Mouse (Mus musculus): ENCODE measurements at regions not wholly inside any gene's neighbourhood (a gene's known extent, or its start where the extent isn't known, plus 50 kb on each side); places are given as distances from the start of the nearest gene placed in this dataset.

DNA sequence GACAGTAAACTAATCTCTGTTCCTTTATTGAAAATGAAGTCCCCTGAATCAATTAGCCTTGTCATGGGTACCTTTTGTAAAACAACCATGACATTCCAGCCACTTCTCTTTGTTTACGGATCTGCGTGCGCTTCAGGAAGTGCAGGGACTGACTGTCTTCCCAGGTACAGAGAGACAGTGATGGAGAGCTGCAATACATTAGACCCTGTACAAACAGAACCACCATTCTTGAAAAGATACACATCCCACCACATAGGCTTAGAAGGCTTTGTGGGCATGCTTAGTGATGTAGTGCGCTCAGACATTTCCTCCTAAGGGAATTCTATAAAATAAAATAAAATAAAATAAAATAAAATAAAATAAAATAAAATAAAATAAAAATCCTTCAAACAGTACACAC is 148.8 kb upstream of the Hnrnpa3 start:
- Histone ChIP-seq H3K4me2 (ENCODE audit: low read depth, low read length) (no peak overlapping the region), H3K4me3 (ENCODE audit: low read depth, low read length) (no peak overlapping the region), H3K36me3 (ENCODE audit: control insufficient read depth, insufficient read depth, low read length) (no peaks in the 10 kb centered on the region), H3K27me3 (replicated peaks; ENCODE audit: control insufficient read depth, insufficient read depth, low read length) (no peaks in the 10 kb centered on the region), H3K9ac (ENCODE audit: low read depth, low read length) (no peak overlapping the region), H3K4me1 (ENCODE audit: control insufficient read depth, insufficient read depth, low read length) (no peaks in the 10 kb centered on the region), H3K9me3 (ENCODE audit: control insufficient read depth, low read length) (0 out of 2 replicates have a peak, but pooled peaks cover 3% of the 10 kb centered on the region), H3K27ac (replicated peaks; ENCODE audit: low read depth, low read length) (no peak overlapping the region)
- DNase-seq (ENCODE audit: low spot score) (no peak), ATAC-seq (ENCODE audit: low read depth) (no peak)
- 58% methylated on average over 4 of the region's 4 CpGs for WGBS

DNA sequence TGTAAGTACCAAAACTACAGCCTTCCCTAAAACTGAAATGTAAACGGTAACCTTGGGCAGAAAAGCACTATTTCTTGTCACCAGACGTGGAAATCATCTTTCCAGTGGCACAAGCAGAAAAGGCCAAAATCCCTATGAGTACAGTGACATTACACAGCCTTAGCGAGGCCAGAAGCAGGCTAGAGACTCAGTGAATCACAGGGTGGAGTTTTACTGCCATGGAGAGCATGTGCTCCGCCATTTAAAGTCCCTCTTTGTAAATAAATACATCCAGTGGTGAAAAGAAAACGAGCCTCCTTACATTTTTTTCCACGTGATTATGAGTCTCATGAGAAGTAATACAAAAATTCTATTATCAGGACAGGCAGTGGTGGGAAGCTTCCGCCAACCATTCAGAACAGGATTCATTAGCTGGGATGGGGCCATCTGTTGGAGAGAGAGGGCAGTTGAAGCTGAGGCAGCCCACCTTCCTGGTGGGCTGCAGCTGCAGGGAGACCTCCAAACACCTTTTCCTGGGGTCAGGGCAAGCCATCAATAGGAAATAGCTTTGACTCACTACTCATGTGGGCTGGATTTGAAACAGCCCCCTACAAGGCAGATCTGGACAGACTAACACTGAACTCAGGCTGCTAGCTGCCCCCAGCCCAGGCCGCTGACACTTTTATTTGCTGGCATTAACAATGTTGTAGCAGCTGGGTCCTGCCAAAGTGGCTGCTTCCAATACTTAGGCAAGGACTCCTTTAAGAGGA is 146.5 kb upstream of the Hnrnpa3 start:
- H3K27ac ChIP-seq (replicated peaks; ENCODE audit: low read depth, low read length) = no peak overlapping the region
- H3K36me3 ChIP-seq (ENCODE audit: control insufficient read depth, insufficient read depth, low read length) = no peaks in the 10 kb centered on the region
- no peaks in the 10 kb centered on the region for H3K9me3 ChIP-seq (ENCODE audit: control insufficient read depth, low read length)
- H3K4me3 ChIP-seq (ENCODE audit: low read depth, low read length) = no peak overlapping the region
- H3K9ac ChIP-seq (ENCODE audit: low read depth, low read length) = no peak overlapping the region
- no peaks in the 10 kb centered on the region for H3K27me3 ChIP-seq (replicated peaks; ENCODE audit: control insufficient read depth, insufficient read depth, low read length)
- H3K4me2 ChIP-seq (ENCODE audit: low read depth, low read length) = no peak overlapping the region
- 66% methylated on average over 8 of the region's 8 CpGs for WGBS
- no peaks in the 10 kb centered on the region for H3K4me1 ChIP-seq (ENCODE audit: control insufficient read depth, insufficient read depth, low read length)
- ATAC-seq (ENCODE audit: low read depth) (no peak), DNase-seq (ENCODE audit: low spot score) (no peak)

DNA sequence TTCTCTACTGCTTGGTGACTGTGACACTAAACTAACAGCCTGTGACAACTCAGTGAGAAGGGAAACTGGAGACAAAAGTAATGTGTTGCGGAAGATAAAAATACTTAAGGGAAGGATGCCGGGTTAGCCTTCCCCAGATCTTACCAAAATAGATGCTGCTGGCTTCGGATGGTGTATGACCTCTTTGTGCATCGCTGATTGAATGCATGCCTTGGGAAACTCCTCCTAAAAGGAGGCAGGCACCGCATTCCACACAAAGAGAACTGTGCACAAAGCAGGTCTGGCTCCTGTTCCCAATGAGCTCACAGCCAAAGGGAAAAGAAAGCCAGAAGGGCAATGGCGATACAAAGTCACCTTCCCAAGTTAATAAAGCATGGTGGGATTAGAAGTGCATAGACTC is 144.9 kb upstream of the Hnrnpa3 start:
- H3K4me1 ChIP-seq (ENCODE audit: control insufficient read depth, insufficient read depth, low read length) = no peaks in the 10 kb centered on the region
- H3K9me3 ChIP-seq (ENCODE audit: control insufficient read depth, low read length) = no peaks in the 10 kb centered on the region
- no peaks in the 10 kb centered on the region for H3K27me3 ChIP-seq (replicated peaks; ENCODE audit: control insufficient read depth, insufficient read depth, low read length)
- H3K27ac ChIP-seq (replicated peaks; ENCODE audit: low read depth, low read length) = no peak overlapping the region
- no peak overlapping the region for H3K4me3 ChIP-seq (ENCODE audit: low read depth, low read length)
- no peak overlapping the region for H3K9ac ChIP-seq (ENCODE audit: low read depth, low read length)
- H3K36me3 ChIP-seq (ENCODE audit: control insufficient read depth, insufficient read depth, low read length) = no peaks in the 10 kb centered on the region
- WGBS = 46% methylated on average over 6 of the region's 6 CpGs
- DNase-seq (ENCODE audit: low spot score) (no peak), ATAC-seq (ENCODE audit: low read depth) (no peak)
- H3K4me2 ChIP-seq (ENCODE audit: low read depth, low read length) = no peak overlapping the region

DNA sequence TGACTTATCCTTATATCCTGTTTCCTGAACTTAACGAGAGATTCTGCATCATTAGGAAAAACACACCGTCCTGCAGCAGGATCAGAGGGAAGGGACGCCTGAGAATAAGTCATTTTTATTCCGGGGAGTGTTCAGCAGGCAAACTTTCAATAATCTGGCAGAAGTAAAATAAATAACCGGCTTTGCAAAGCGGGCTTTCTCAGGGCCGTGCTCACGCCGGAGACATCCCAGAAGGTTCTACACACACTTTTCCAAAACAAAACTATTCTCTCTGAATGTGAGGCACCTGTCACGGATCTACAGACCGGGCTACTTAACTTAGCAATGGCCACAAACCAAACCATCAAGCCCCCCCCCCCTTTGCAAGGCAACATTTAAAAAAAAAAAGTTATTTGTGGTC is 142.8 kb upstream of the Hnrnpa3 start:
- WGBS = 64% methylated on average over 11 of the region's 11 CpGs
- no peaks in the 10 kb centered on the region for H3K27me3 ChIP-seq (replicated peaks; ENCODE audit: control insufficient read depth, insufficient read depth, low read length)
- no peak overlapping the region for H3K4me2 ChIP-seq (ENCODE audit: low read depth, low read length)
- no peak overlapping the region for H3K4me3 ChIP-seq (ENCODE audit: low read depth, low read length)
- DNase-seq (ENCODE audit: low spot score) (no peak), ATAC-seq (ENCODE audit: low read depth) (no peak)
- H3K36me3 ChIP-seq (ENCODE audit: control insufficient read depth, insufficient read depth, low read length) = no peaks in the 10 kb centered on the region
- H3K27ac ChIP-seq (replicated peaks; ENCODE audit: low read depth, low read length) = no peak overlapping the region
- no peaks in the 10 kb centered on the region for H3K9me3 ChIP-seq (ENCODE audit: control insufficient read depth, low read length)
- no peak overlapping the region for H3K9ac ChIP-seq (ENCODE audit: low read depth, low read length)
- no peaks in the 10 kb centered on the region for H3K4me1 ChIP-seq (ENCODE audit: control insufficient read depth, insufficient read depth, low read length)

DNA sequence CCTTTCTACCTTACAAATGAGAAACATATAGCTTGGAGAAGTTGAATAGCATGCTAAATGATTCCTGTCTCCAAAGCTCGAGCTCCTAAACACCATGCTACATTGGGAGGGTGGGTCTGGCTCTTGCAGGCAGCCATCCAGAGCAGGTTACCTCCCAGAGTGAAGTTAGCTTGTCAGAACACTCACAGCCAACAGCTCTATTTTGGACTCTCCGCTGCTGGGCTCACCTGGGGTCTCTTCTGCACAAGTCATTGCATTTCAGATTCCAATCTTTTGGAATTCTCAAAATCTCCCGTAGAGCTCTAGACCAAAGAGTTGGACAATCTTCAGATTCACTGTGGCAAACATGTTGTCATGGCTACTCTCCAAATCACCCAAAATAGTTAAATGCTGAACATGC is 142.0 kb upstream of the Hnrnpa3 start:
- no peak for ATAC-seq (ENCODE audit: low read depth)
- H3K4me1 ChIP-seq (ENCODE audit: control insufficient read depth, insufficient read depth, low read length) = no peaks in the 10 kb centered on the region
- H3K4me2 ChIP-seq (ENCODE audit: low read depth, low read length) = no peak overlapping the region
- no peak overlapping the region for H3K4me3 ChIP-seq (ENCODE audit: low read depth, low read length)
- WGBS = 62% methylated on average over 3 of the region's 3 CpGs
- H3K27ac ChIP-seq (replicated peaks; ENCODE audit: low read depth, low read length) = no peak overlapping the region
- no peaks in the 10 kb centered on the region for H3K36me3 ChIP-seq (ENCODE audit: control insufficient read depth, insufficient read depth, low read length)
- no peaks in the 10 kb centered on the region for H3K27me3 ChIP-seq (replicated peaks; ENCODE audit: control insufficient read depth, insufficient read depth, low read length)
- H3K9me3 ChIP-seq (ENCODE audit: control insufficient read depth, low read length) = no peaks in the 10 kb centered on the region
- H3K9ac ChIP-seq (ENCODE audit: low read depth, low read length) = no peak overlapping the region
- no peak for DNase-seq (ENCODE audit: low spot score)

DNA sequence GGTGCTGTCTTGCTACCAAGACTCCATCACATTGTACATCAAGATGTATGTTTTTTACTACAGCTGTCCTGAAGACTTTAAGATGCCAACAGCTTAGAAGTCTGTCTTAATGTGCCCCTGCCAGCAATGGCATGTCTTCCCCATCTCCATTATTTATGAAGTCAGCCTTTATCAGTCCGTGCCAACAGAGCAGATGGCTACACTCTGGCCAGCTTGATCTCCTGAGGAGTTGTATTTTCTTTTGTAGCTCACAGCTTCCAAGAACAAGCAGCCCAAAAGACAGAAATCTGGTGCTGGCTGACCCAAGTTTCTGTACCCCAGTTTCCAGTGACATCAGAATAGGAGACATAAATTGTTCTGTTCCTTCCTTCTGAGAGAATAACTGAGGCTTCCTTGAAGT is 140.5 kb upstream of the Hnrnpa3 start:
- Histone ChIP-seq H3K4me3 (ENCODE audit: low read depth, low read length) (no peak overlapping the region), H3K27me3 (replicated peaks; ENCODE audit: control insufficient read depth, insufficient read depth, low read length) (no peaks in the 10 kb centered on the region), H3K9ac (ENCODE audit: low read depth, low read length) (no peak overlapping the region), H3K27ac (replicated peaks; ENCODE audit: low read depth, low read length) (no peak overlapping the region), H3K9me3 (ENCODE audit: control insufficient read depth, low read length) (no peaks in the 10 kb centered on the region), H3K4me2 (ENCODE audit: low read depth, low read length) (no peak overlapping the region), H3K36me3 (ENCODE audit: control insufficient read depth, insufficient read depth, low read length) (no peaks in the 10 kb centered on the region), H3K4me1 (ENCODE audit: control insufficient read depth, insufficient read depth, low read length) (no peaks in the 10 kb centered on the region)
- 67% methylated on average over 1 of the region's 1 CpGs for WGBS
- no peak for ATAC-seq (ENCODE audit: low read depth)
- DNase-seq (ENCODE audit: low spot score) = no peak

DNA sequence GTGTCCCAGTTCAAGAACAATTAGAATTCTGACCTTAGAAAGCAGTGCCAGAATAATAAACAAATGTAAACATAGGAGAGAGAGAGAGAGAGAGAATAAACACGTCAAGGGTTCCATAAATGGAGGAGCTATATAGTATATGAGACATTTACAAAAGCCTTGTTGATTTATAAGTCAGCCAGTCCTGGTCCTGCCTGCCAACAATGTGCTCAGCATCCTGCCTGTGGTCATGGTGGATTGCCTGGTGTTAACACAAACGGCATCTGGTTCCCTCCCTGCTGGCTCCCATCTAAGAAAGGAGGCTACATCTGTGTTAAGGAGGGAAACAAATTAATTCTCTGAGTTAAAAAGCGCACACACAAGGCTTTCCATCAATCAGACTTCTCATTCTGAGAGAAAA is 133.5 kb upstream of the Hnrnpa3 start:
- Histone ChIP-seq H3K9ac (ENCODE audit: low read depth, low read length) (no peak overlapping the region), H3K27me3 (replicated peaks; ENCODE audit: control insufficient read depth, insufficient read depth, low read length) (no peaks in the 10 kb centered on the region), H3K36me3 (ENCODE audit: control insufficient read depth, insufficient read depth, low read length) (no peaks in the 10 kb centered on the region), H3K9me3 (ENCODE audit: control insufficient read depth, low read length) (no peaks in the 10 kb centered on the region), H3K4me2 (ENCODE audit: low read depth, low read length) (no peak overlapping the region), H3K4me3 (ENCODE audit: low read depth, low read length) (no peak overlapping the region), H3K27ac (replicated peaks; ENCODE audit: low read depth, low read length) (no peak overlapping the region), H3K4me1 (ENCODE audit: control insufficient read depth, insufficient read depth, low read length) (no peaks in the 10 kb centered on the region)
- WGBS = 47% methylated on average over 3 of the region's 3 CpGs
- DNase-seq (ENCODE audit: low spot score) (peak; percentile 86), ATAC-seq (ENCODE audit: low read depth) (peak; percentile 79; the same call in 1 of the 2 replicates)

DNA sequence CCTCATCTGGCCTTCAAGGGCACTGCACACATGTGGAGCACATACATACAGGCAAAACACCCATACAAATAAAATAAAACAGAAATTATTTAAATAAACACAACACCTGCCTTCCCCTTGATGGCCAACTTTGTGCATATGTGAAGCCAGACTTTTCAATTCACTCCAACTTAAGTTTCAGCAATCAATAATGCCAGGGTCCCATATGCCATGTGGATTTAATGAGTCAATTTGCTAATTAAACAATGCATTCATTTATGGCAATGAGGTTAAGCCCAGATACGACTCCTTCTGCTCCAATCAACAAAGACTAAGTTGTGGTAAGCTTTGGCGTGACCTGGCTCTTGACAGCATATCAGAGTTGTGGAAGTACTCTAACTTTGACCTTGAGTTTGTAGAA is 130.4 kb upstream of the Hnrnpa3 start:
- H3K27me3 ChIP-seq (replicated peaks; ENCODE audit: control insufficient read depth, insufficient read depth, low read length) = no peaks in the 10 kb centered on the region
- H3K9ac ChIP-seq (ENCODE audit: low read depth, low read length) = no peak overlapping the region
- ATAC-seq (ENCODE audit: low read depth) (no peak), DNase-seq (ENCODE audit: low spot score) (no peak)
- 77% methylated on average over 2 of the region's 2 CpGs for WGBS
- H3K4me1 ChIP-seq (ENCODE audit: control insufficient read depth, insufficient read depth, low read length) = no peaks in the 10 kb centered on the region
- H3K27ac ChIP-seq (replicated peaks; ENCODE audit: low read depth, low read length) = no peak overlapping the region
- H3K4me3 ChIP-seq (ENCODE audit: low read depth, low read length) = no peak overlapping the region
- no peaks in the 10 kb centered on the region for H3K9me3 ChIP-seq (ENCODE audit: control insufficient read depth, low read length)
- H3K4me2 ChIP-seq (ENCODE audit: low read depth, low read length) = no peak overlapping the region
- no peaks in the 10 kb centered on the region for H3K36me3 ChIP-seq (ENCODE audit: control insufficient read depth, insufficient read depth, low read length)

DNA sequence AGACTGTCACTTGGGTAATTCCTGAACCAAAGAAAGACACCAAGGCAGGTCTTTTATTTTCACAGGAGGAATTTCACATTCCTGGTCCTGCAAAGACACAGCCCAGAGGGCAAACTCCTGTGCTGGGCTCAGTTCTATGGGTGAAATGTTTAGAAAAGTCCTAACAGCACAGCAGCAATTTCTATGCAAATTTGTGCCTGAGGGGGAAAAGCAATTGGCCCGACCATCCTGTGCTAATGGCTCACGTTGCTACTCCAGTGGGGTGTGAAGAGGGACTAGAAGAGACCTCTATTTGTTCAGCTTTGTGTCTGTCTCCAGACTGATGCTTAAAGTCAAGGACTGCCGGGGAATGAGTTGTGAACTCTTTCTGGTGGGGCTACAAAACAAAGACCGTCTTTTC is 120.9 kb upstream of the Hnrnpa3 start:
- Histone ChIP-seq H3K4me3 (ENCODE audit: low read depth, low read length) (no peak overlapping the region), H3K4me2 (ENCODE audit: low read depth, low read length) (no peak overlapping the region), H3K4me1 (ENCODE audit: control insufficient read depth, insufficient read depth, low read length) (no peaks in the 10 kb centered on the region), H3K27me3 (replicated peaks; ENCODE audit: control insufficient read depth, insufficient read depth, low read length) (no peaks in the 10 kb centered on the region), H3K9ac (ENCODE audit: low read depth, low read length) (no peak overlapping the region), H3K36me3 (ENCODE audit: control insufficient read depth, insufficient read depth, low read length) (no peaks in the 10 kb centered on the region), H3K9me3 (ENCODE audit: control insufficient read depth, low read length) (no peaks in the 10 kb centered on the region), H3K27ac (replicated peaks; ENCODE audit: low read depth, low read length) (no peak overlapping the region)
- ATAC-seq (ENCODE audit: low read depth) (no peak), DNase-seq (ENCODE audit: low spot score) (peak; percentile 8)
- WGBS = 26% methylated on average over 4 of the region's 4 CpGs
